Mouse (Mus musculus) C2C12 (cell line): Measurements from ENCODE around the gene Mmp28. TPM values are rescaled to one million over a fixed set of nuclear protein-coding genes. Genes with fewer than 3 reads are reported as not detected.

Experiments
- H3K27me3 ChIP-seq: one replicate; pipeline ENCODE4 v1.6.1; 2011; ENCODE audit not compliant: control insufficient read depth, insufficient read depth, insufficient read length
- H3K36me3 ChIP-seq: one replicate; pipeline ENCODE4 v1.6.1; 2011; ENCODE audit not compliant: control insufficient read depth, insufficient read depth
- H3K4me3 ChIP-seq: one replicate; pipeline ENCODE4 v1.5.1; 2011; ENCODE audit warnings: mild to moderate bottlenecking, control low read depth; ENCODE audit not compliant: poor library complexity, insufficient read depth, severe bottlenecking
- H3K79me2 ChIP-seq: one replicate; pipeline ENCODE4 v1.6.1; 2011; ENCODE audit not compliant: control insufficient read depth, insufficient read depth
- H3K79me3 ChIP-seq: one replicate; pipeline ENCODE4 v1.6.1; 2011; ENCODE audit warnings: low read depth, control low read depth
- H3ac ChIP-seq: one replicate; pipeline ENCODE3; 2011; ENCODE audit warnings: low read depth; ENCODE audit not compliant: control insufficient read depth, insufficient read length
- CEBPB ChIP-seq: IDR thresholded peaks from one replicate; pipeline ENCODE4 v1.6.1; 2011; ENCODE audit warnings: low read depth, mild to moderate bottlenecking, control low read depth, moderate library complexity
- CTCF ChIP-seq: IDR thresholded peaks from one replicate; pipeline ENCODE4 v1.5.1; 2011; ENCODE audit not compliant: control insufficient read depth, insufficient read depth, insufficient read length
- FOSL1 ChIP-seq: IDR thresholded peaks from one replicate; pipeline ENCODE4 v1.8.0; 2011; ENCODE audit warnings: mild to moderate bottlenecking, low read length; ENCODE audit not compliant: poor library complexity, insufficient read depth, severe bottlenecking
- MAX ChIP-seq: IDR thresholded peaks from one replicate; pipeline ENCODE4 v1.6.1; 2011; ENCODE audit warnings: mild to moderate bottlenecking, control low read depth
- MYOD1 ChIP-seq: IDR thresholded peaks from one replicate; pipeline ENCODE4 v1.6.1; 2011; ENCODE audit warnings: low read depth; ENCODE audit not compliant: control insufficient read depth, insufficient read length
- MYOG ChIP-seq: IDR thresholded peaks from one replicate; pipeline ENCODE4 v1.6.1; 2011; ENCODE audit not compliant: control insufficient read depth, insufficient read length; ENCODE audit errors: extremely low read depth
- USF1 ChIP-seq: IDR thresholded peaks from one replicate; pipeline ENCODE4 v1.6.1; 2011; ENCODE audit warnings: low read depth, mild to moderate bottlenecking, control low read depth, moderate library complexity
- polyA plus RNA-seq: library from polyadenylated mRNA; unstranded; fragments of >200 nt; fragmentation: generic; extraction: Trizol; gene quantifications from one replicate; pipeline ENCODE4 v1.2.1, GENCODE M21; 2012; ENCODE audit warnings: missing spikeins

Gene Mmp28
- polyA plus RNA-seq, 1 experiment: 2.3 TPM

DNA sequence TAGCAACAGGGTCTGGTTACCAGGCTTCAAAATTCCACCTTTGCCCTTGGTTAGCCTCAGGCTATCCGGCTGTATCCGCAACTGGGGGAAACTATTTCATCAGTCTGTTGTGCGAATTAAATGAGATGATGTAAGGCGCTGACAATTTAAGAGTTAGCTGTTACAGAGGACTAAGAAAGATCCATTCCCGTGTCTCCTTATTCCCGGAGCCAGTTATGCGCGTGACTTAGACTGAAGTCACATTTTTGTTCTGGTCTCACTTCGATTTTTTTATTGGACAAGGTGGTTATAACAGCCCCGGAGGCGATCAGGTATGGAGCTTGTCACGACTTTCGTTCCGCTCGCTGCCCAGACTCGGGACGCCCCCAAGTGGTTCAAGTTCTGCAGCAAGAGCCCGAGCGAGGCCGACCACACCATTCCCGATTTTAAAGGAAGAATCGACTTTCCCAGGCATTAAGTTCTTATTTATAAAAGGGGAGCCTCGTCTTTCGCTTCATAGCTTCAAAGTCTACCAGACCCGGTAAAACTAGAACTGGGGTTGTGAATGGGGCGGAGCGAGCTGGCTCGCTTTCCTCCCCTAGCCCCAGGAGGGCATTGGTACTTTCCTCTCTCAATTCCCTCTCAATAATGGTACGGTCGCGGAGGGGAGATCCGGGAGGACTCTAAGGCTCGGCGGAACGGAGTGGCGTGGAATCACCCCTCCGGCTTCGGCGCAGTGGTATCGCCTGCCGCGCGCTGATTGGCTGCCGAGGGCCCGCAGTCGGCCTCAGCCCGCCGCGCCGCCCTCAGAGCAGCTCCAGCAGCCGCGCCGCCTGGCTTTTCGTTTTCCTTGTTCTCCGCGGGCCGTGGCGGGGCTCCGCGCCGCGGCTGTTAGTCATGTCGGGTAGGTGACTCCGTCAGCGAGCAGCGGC is 9.7 kb upstream of the Mmp28 start, which contains the start of gene Taf15:
TSS of gene Taf15 (plus strand) at position 763 of the 911 bp plus-strand sequence.
- Histone ChIP-seq H3K36me3 (peaks cover 34% of the 10 kb centered on the region), H3K79me2 (peaks cover 48% of the 10 kb centered on the region), H3ac (peak within 1 kb of the TSS; percentile 96), H3K4me3 (peak within 1 kb of the TSS; percentile 95), H3K79me3 (peaks cover 42% of the 10 kb centered on the region), H3K27me3 (no peaks in the 10 kb centered on the region)
- TF ChIP-seq USF1 (no peak), MAX (peak; percentile 91), CEBPB (peak; percentile 46), CTCF (peak; percentile 62)

DNA sequence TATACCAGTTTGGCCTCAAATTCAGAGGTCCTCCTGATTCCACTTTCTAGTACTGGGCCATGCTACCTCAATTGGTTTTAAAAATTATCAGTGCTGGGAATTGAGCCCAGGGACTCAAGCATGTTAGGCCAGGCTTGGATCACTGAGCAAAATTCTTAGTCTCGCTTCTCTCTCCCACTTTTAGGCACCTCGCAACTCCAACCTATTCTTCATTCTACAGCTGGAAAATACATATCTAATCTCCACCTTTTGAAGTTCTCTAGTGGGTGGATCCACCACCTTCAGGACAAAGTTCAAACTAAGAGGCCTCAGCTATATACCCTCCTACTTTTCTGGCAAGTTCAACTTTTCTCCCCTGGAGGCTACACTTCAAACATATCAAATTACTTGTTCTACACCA is 8.9 kb upstream of the Mmp28 start:
- Histone ChIP-seq H3K27me3 (no peaks in the 10 kb centered on the region), H3K79me3 (peaks cover 34% of the 10 kb centered on the region), H3K36me3 (peaks cover 26% of the 10 kb centered on the region), H3ac (no peak overlapping the region), H3K79me2 (peaks cover 40% of the 10 kb centered on the region), H3K4me3 (no peak overlapping the region)
- TF ChIP-seq CEBPB (no peak), MYOG (no peak), USF1 (no peak), MYOD1 (no peak), CTCF (no peak), MAX (no peak), FOSL1 (no peak)

GRCm38 (mm10) chr11:83468765-83469164 is 5.9 kb upstream of the Mmp28 start:
- H3K4me3 ChIP-seq: no peak overlapping the region
- no peaks in the 10 kb centered on the region for H3K27me3 ChIP-seq
- no peak overlapping the region for H3ac ChIP-seq
- H3K36me3 ChIP-seq: no peaks in the 10 kb centered on the region
- peaks cover 10% of the 10 kb centered on the region for H3K79me2 ChIP-seq
- peaks cover 4% of the 10 kb centered on the region for H3K79me3 ChIP-seq
- no peak for TF ChIP-seq MAX
- TF ChIP-seq MYOD1: peak; percentile 75

- H3K36me3 ChIP-seq: no peaks in the 10 kb centered on the region
- H3K4me3 ChIP-seq: no peak overlapping the region
- H3ac ChIP-seq: peak overlapping the region; percentile 20
- no peaks in the 10 kb centered on the region for H3K79me3 ChIP-seq
- no peaks in the 10 kb centered on the region for H3K79me2 ChIP-seq
- H3K27me3 ChIP-seq: no peaks in the 10 kb centered on the region
- TF ChIP-seq FOSL1: no peak
- no peak for TF ChIP-seq USF1
- TF ChIP-seq CTCF: no peak
- no peak for TF ChIP-seq MYOG
- no peak for TF ChIP-seq CEBPB
- TF ChIP-seq MYOD1: no peak
- no peak for TF ChIP-seq MAX
Measured at GRCm38 (mm10) chr11:83467120-83467652, 4.3 kb upstream of the Mmp28 start.

DNA sequence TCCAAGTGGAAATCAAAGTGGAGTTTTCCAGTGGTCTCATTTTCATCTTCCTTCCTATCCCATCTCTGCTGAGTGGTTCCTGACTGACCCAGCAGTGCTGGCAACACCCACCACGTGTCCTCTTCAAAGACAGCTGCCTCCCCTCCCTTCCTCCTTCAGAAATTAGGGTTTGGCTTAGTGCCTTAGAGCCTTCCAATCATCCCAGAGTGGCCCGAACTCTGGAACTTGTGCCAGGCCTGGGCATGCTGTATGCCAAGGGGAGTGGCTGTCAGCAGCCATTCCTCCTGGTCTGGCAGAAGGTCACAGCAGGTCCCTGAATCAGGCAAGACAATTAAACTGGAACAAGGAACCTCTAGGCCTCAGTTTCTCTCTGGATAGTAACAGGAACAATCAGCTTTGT is 3.1 kb upstream of the Mmp28 start:
- no peak overlapping the region for H3K4me3 ChIP-seq
- H3K79me2 ChIP-seq: no peaks in the 10 kb centered on the region
- H3K36me3 ChIP-seq: no peaks in the 10 kb centered on the region
- no peaks in the 10 kb centered on the region for H3K27me3 ChIP-seq
- H3ac ChIP-seq: no peak overlapping the region
- TF ChIP-seq CTCF (no peak), MYOD1 (no peak), USF1 (no peak), CEBPB (no peak), MAX (no peak), FOSL1 (no peak), MYOG (no peak)
- no peaks in the 10 kb centered on the region for H3K79me3 ChIP-seq

- H3K79me2 ChIP-seq: no peaks in the 10 kb centered on the region
- H3K27me3 ChIP-seq: no peaks in the 10 kb centered on the region
- no peak overlapping the region for H3K4me3 ChIP-seq
- no peaks in the 10 kb centered on the region for H3K36me3 ChIP-seq
- no peaks in the 10 kb centered on the region for H3K79me3 ChIP-seq
- TF ChIP-seq MYOD1: no peak
- TF ChIP-seq MAX: no peak
- no peak for TF ChIP-seq FOSL1
- TF ChIP-seq MYOG: no peak
- no peak for TF ChIP-seq USF1
- TF ChIP-seq CEBPB: no peak
- TF ChIP-seq CTCF: no peak
- H3ac ChIP-seq: no peak overlapping the region
Measured at GRCm38 (mm10) chr11:83461462-83462027, 1.3 kb downstream of the Mmp28 start.
